Mouse (Mus musculus) hindbrain, embryonic 11.5 days (tissue): ENCODE results near the gene Mapk1ip1. TPM values are rescaled to one million over a fixed set of nuclear protein-coding genes. Genes with fewer than 3 reads are reported as not detected.

Experiments used
- ATAC-seq: fragments of 200-750 bp; cut with Nextera tagmentation; 2 replicates; pipeline ENCODE4 v1.8.0; 2017; ENCODE audit warnings: mild to moderate bottlenecking, moderate TSS enrichment, moderate library complexity; ENCODE audit not compliant: low FRiP score
- DNase-seq: peaks from one replicate; pipeline ENCODE4 v3.0.0-alpha.2; 2015; ENCODE audit warnings: low spot score
- H3K27ac ChIP-seq: fragments of 300-500 bp; sonication (generic); 2 replicates; pipeline ENCODE4 v1.5.1; 2014; ENCODE audit warnings: mild to moderate bottlenecking, low read depth, low read length
- H3K27me3 ChIP-seq: fragments of 300-500 bp; sonication (generic); 2 replicates; pipeline ENCODE4 v1.6.1; 2014; ENCODE audit warnings: mild to moderate bottlenecking, low read length, moderate library complexity, mixed read lengths; ENCODE audit not compliant: control insufficient read depth, insufficient read depth
- H3K36me3 ChIP-seq: fragments of 300-500 bp; sonication (generic); 2 replicates; pipeline ENCODE4 v1.6.1; 2014; ENCODE audit warnings: mild to moderate bottlenecking, low read length, moderate library complexity, mixed read lengths; ENCODE audit not compliant: control insufficient read depth, insufficient read depth
- H3K4me1 ChIP-seq: fragments of 300-500 bp; sonication (generic); replicated peaks from 2 replicates; pipeline ENCODE4 v1.6.1; 2014; ENCODE audit warnings: low read length, mixed read lengths; ENCODE audit not compliant: control insufficient read depth, insufficient read depth
- H3K4me2 ChIP-seq: fragments of 300-500 bp; sonication (generic); replicated peaks from 2 replicates; pipeline ENCODE4 v1.6.1; 2014; ENCODE audit warnings: mild to moderate bottlenecking, low read depth, low read length
- H3K4me3 ChIP-seq: fragments of 300-500 bp; sonication (generic); 2 replicates; pipeline ENCODE4 v1.5.1; 2014; ENCODE audit warnings: low read depth, low read length
- H3K9ac ChIP-seq: fragments of 300-500 bp; sonication (generic); 2 replicates; pipeline ENCODE4 v1.6.1; 2014; ENCODE audit warnings: low read depth, low read length
- H3K9me3 ChIP-seq: fragments of 300-500 bp; sonication (generic); 2 replicates; pipeline ENCODE4 v1.6.1; 2016; ENCODE audit warnings: low read length; ENCODE audit not compliant: control insufficient read depth
- WGBS: fragments of 180-500 bp; shearing (Covaris S2); extraction: QIAGEN DNeasy Blood & Tissue Kit; methylation state at CpG from one replicate; pipeline ENCODE4 v1.1.7; 2014; 5-methylcytosine and 5-hydroxymethylcytosine counted together
- polyA plus RNA-seq: library from polyadenylated mRNA; unstranded; fragments of >200 nt; fragmentation: Nextera tagmentation; extraction: Ambion mirVana; gene quantifications from 2 replicates; pipeline ENCODE4 v1.2.1, GENCODE M21; 2014

The Mapk1ip1 gene
- polyA plus RNA-seq, 1 experiment from 2014 or later, result 17.1 TPM

- Histone ChIP-seq H3K27me3 (no peaks in the 10 kb centered on the region), H3K27ac (peak overlapping the region; percentile 24; the same call in 1 of the 2 replicates), H3K4me1 (peaks cover 11% of the 10 kb centered on the region), H3K9ac (peak overlapping the region; percentile 48), H3K4me3 (peak overlapping the region; percentile 98), H3K36me3 (no peaks in the 10 kb centered on the region), H3K4me2 (peak overlapping the region; percentile 85), H3K9me3 (no peaks in the 10 kb centered on the region)
- ATAC-seq, result no peak
- DNase-seq, result no peak
- WGBS, result 52% methylated on average over 8 of the region's 8 CpGs
Measured at GRCm38 (mm10) chr7:138845111-138845510, 962 bp downstream of the Mapk1ip1 start.

- H3K9ac ChIP-seq, result no peak overlapping the region
- DNase-seq (no peak), ATAC-seq (no peak)
- peaks cover 11% of the 10 kb centered on the region for H3K4me1 ChIP-seq
- no peak overlapping the region for H3K4me2 ChIP-seq
- no peaks in the 10 kb centered on the region for H3K27me3 ChIP-seq
- no peaks in the 10 kb centered on the region for H3K36me3 ChIP-seq
- H3K9me3 ChIP-seq, result no peaks in the 10 kb centered on the region
- 88% methylated on average over 4 of the region's 4 CpGs for WGBS
- H3K4me3 ChIP-seq, result no peak overlapping the region
- no peak overlapping the region for H3K27ac ChIP-seq
Measured at GRCm38 (mm10) chr7:138843421-138843820, 2.7 kb downstream of the Mapk1ip1 start.

DNA sequence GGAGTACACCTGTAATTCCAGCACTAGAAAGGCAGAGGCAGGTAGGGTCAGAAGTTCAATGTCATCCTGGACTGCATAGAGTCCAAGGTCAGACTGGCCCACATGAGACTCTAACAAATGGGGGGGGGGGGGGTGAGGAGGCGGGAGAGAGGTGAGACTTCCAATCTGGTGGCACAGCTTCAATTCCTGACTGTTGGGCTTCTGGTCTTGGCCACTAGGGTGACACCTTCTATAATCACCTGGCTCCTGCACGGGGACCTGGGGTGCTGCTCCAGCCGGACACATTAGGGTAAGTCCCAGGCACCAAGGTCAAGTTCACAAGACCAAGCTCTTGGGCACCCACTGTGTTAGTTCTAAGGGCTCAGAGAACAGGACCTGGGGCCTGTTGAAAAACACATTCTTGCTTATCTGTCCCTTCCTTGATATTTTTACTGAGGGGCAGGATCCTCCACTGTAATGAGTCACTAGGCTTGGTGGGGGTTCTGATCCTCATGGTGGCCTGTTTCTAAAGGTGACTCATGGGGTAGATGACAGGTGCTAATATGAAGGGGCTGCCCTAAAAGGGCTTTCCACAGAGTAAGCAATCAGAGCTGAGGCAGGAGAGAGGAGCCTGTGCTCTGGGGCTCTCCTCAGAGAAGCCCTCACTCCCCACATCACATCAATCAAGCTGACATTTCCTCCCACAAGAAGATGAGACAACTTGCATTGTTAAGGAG is 4.5 kb downstream of the Mapk1ip1 start:
- H3K9ac ChIP-seq, result no peak overlapping the region
- H3K4me2 ChIP-seq, result no peak overlapping the region
- DNase-seq (no peak), ATAC-seq (no peak)
- no peak overlapping the region for H3K4me3 ChIP-seq
- peaks cover 4% of the 10 kb centered on the region for H3K4me1 ChIP-seq
- H3K27me3 ChIP-seq, result no peaks in the 10 kb centered on the region
- WGBS, result 60% methylated on average over 3 of the region's 3 CpGs
- H3K27ac ChIP-seq, result 0 out of 2 replicates have a peak overlapping the region, but pooled peaks have one; percentile 10
- H3K36me3 ChIP-seq, result no peaks in the 10 kb centered on the region
- no peaks in the 10 kb centered on the region for H3K9me3 ChIP-seq

GRCm38 (mm10) chr7:138840594-138841021 is 5.5 kb downstream of the Mapk1ip1 start:
- Histone ChIP-seq H3K9me3 (no peaks in the 10 kb centered on the region), H3K27ac (no peak overlapping the region), H3K4me3 (no peak overlapping the region), H3K9ac (no peak overlapping the region), H3K4me1 (peaks cover 4% of the 10 kb centered on the region), H3K36me3 (no peaks in the 10 kb centered on the region), H3K4me2 (no peak overlapping the region), H3K27me3 (no peaks in the 10 kb centered on the region)
- peak; percentile 53; the same call in 1 of the 2 replicates for ATAC-seq
- peak; percentile 88 for DNase-seq
- WGBS, result 23% methylated on average over 4 of the region's 4 CpGs

DNA sequence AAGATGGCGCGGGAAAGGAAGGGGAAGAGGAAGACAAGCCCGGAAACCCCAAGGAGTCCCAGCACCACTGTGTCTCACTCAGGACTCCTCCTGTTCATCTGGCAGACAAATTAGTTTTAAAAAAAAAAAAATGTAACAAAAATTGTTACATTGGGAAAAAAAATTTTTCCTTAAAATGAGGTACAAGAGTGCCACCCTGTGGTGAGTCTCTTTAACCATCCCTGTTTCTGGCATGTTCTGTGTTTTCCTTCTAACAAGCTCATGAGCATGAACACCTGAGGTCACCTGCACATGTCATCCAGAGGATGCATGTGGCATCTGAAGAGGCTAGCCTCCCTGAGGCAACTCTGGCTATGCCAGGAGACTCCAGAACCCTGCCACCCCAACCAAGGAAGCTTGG is 11.0 kb downstream of the Mapk1ip1 start:
- DNase-seq, result no peak
- Histone ChIP-seq H3K4me3 (no peak overlapping the region), H3K27me3 (no peaks in the 10 kb centered on the region), H3K27ac (no peak overlapping the region), H3K4me1 (no peaks in the 10 kb centered on the region), H3K9ac (no peak overlapping the region), H3K4me2 (no peak overlapping the region), H3K36me3 (no peaks in the 10 kb centered on the region), H3K9me3 (no peaks in the 10 kb centered on the region)
- ATAC-seq, result no peak
- 93% methylated on average over 3 of the region's 3 CpGs for WGBS

- ATAC-seq (0 out of 2 replicates have a peak, but pooled peaks have one; percentile 4), DNase-seq (peak; percentile 81)
- Histone ChIP-seq H3K36me3 (no peaks in the 10 kb centered on the region), H3K9ac (no peak overlapping the region), H3K4me2 (no peak overlapping the region), H3K4me1 (no peaks in the 10 kb centered on the region), H3K4me3 (no peak overlapping the region), H3K27me3 (no peaks in the 10 kb centered on the region), H3K27ac (no peak overlapping the region), H3K9me3 (no peaks in the 10 kb centered on the region)
- 18% methylated on average over 11 of the region's 11 CpGs for WGBS
Measured at GRCm38 (mm10) chr7:138827812-138828211, 18.3 kb downstream of the Mapk1ip1 start.

DNA sequence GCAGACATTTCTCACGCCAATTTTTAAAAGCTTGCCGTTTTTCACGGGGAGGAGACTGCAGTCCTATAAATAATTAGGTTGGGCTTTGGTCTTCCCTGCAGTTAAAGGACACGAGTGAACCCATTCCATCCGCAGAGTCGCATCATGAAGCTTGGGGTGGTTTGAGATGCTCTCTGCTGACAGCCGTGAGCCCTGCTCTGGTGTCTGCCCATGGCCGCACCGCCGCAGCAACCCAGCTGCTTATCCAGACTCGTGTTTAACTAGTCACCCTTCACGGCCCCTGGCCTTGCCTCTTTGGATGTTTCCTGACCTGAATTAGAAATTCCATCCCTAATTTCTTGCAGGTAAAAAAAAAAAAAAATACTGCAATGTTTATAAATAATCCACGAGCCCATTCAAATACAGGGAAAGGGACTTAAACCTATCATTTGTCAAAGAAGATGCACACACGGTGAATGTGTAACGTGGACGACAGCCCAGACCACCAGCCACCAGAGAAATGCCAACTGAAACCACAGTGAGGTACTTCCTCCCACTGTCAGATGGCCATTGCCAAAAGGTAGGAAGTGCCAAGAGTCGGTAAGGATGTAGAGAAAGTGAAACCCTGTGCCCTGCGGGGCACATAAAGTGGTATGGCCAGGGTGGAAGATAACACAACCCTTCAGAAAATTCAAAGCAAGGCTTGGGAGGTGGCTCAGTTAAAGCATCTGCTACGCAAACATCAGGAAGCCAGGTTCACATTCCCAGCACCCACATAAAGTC is 20.9 kb downstream of the Mapk1ip1 start:
- Histone ChIP-seq H3K9ac (no peak overlapping the region), H3K27ac (no peak overlapping the region), H3K27me3 (no peaks in the 10 kb centered on the region), H3K9me3 (no peaks in the 10 kb centered on the region), H3K36me3 (no peaks in the 10 kb centered on the region), H3K4me2 (no peak overlapping the region), H3K4me3 (no peak overlapping the region), H3K4me1 (no peaks in the 10 kb centered on the region)
- ATAC-seq, result no peak
- WGBS, result 87% methylated on average over 19 of the region's 19 CpGs
- no peak for DNase-seq

DNA sequence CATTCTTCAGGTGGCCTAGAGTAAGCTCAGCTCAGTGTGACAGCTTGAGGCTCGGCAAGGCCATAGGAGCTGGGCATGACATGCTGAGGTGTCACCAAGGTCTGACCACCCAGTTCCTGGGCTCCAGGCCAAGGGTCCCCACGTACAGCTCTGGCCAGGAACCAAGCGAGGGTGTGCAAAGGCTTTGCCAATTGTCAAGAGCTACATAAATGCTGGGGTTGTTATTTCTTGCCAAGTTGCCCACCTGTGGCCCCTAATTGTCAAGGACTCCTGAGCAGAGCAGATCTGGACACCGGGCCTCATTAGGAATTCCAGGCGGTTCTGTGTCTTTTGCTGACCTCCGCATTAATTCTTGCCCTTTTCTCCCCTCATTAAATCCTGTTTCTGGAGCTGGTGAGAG is 21.6 kb downstream of the Mapk1ip1 start:
- Histone ChIP-seq H3K36me3 (no peaks in the 10 kb centered on the region), H3K4me3 (no peak overlapping the region), H3K27ac (no peak overlapping the region), H3K27me3 (no peaks in the 10 kb centered on the region), H3K9me3 (no peaks in the 10 kb centered on the region), H3K4me1 (no peaks in the 10 kb centered on the region), H3K4me2 (no peak overlapping the region), H3K9ac (no peak overlapping the region)
- WGBS, result 77% methylated on average over 6 of the region's 6 CpGs
- DNase-seq (no peak), ATAC-seq (no peak)
